Mouse (Mus musculus) ovary, adult 18-20 months (tissue): ENCODE measurements around the gene Tnrc6a.

ENCODE experiments used
- DNase-seq: peaks from one replicate; pipeline ENCODE4 v3.0.0; 2022; ENCODE audit warnings: low spot score, mixed read lengths

Tnrc6a gene

GRCm38 (mm10) chr7:123191731-123192130 is 68.0 kb downstream of the Tnrc6a start:
- no peak for DNase-seq

GRCm38 (mm10) chr7:123193201-123193600 is 69.5 kb downstream of the Tnrc6a start:
- DNase-seq, result no peak

DNA sequence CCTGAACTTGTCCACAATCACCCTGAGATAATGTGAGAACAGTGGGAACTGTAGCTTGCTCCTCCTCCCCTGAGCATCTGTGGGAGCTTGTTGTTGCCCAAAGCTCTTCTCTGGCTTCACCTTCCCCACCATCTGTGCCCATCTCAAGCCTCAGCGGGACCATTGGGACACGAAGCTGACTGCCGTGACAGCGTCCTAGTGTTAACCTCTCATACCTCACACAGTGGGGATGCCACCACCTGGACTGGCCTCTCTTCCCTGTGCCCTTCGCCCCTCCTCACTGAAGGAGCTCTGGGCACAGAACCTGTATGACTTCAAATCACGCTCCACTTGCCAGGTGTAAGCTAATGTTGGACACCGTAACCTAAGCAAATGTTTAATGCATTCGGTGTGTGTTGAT is 71.0 kb downstream of the Tnrc6a start:
- no peak for DNase-seq

DNA sequence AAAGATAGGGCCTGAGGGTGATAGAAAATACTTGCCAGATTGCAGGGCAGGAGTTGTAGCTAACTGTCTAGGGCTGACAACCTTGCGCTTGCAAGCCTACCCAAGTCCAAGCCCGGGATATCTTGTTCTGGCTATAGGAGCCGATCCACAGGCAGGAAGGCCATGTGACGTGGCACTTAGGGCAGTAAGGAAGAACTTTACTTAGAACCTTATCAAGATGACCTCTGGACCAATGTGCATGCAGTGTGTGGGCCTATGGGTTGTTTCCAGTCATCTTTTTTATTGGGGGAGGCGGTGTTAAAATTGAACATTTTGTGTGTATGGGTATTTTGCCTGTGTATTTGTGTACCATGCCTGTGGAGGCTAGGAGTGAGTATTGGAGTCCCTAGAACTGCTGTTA is 72.7 kb downstream of the Tnrc6a start:
- DNase-seq, result no peak

GRCm38 (mm10) chr7:123198695-123199094 is 75.0 kb downstream of the Tnrc6a start:
- no peak for DNase-seq

DNA sequence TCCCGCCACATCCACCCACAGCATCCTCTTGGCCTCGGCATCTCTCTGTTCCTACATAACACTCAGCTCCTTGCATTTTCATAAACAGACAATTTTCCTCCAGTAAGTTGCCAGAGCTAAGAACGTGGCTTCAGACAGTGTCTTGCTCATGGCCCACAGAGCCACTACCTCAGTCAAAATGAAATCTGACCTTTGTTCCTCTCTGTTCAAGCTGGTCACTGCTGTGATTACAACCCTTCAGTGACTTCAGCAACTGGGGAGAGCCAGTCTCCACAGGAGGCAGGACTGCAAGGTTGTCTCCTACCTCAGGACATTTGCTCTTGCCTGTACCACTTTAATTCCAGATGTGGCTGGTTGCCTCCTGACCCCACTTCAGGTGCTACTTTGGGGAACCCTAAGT is 75.5 kb downstream of the Tnrc6a start:
- DNase-seq, result no peak

GRCm38 (mm10) chr7:123199656-123200206 is 76.0 kb downstream of the Tnrc6a start:
- DNase-seq, result no peak

DNA sequence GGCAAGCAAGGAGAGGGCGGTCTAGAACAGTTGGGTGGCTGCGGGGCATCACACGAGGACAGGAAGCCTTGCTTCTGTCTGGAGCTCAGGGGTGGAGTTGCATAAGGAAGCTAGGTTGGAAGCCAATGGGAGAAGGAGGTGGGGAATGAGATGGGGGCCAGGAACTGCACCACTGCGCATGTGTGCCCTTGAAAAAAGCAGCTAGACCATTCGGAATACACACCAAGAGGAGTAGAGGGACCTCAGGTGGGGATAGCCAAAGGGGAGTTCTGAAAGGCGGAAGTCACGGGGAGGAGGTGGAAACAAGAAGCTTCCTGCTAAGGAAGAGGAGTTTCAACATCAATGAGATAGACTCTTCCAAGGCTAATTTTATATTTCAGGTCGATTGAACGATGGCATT is 77.0 kb downstream of the Tnrc6a start:
- no peak for DNase-seq

GRCm38 (mm10) chr7:123205261-123205660 is 81.6 kb downstream of the Tnrc6a start:
- DNase-seq, result no peak

DNA sequence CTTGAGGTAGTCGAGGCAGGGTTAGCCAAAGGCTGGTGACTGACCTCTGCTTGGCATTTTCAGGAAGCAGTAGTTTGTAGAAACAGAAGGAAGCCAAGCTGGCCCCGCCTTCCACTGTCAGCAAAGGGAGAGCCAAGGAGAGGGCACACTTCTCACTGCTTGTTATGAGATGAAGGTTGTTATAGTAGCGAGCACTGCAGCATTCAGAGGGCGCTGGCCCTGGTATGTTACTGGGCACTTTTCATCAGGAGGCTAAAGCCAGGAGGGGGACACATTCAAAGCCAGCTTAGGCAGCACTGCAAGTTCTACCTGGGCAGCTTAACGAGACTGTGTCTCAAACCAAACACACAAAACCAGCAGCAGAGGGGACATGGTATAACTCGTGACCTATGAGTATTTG is 83.9 kb downstream of the Tnrc6a start:
- DNase-seq, result no peak

GRCm38 (mm10) chr7:123209864-123210263 is 86.2 kb downstream of the Tnrc6a start:
- DNase-seq, result no peak

DNA sequence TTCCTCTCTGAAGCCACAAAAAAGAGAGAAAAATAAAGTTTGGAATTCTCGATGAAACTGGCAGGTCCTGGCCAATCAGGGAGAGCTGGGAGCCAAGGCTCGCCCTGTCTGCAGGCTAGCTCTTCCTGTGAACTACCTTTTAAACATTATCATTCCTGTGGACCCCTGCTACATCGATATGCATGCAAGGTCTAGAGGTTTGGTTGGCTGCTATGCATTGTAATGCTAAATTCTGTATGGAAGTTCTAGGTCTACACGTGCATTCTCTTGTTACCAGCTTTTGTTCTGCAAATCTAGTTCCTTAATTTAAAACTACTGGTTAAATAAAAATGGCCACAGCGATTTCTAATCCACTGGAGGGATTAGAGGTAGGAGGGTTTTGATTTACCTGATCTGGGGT is 87.8 kb downstream of the Tnrc6a start:
- DNase-seq, result no peak

DNA sequence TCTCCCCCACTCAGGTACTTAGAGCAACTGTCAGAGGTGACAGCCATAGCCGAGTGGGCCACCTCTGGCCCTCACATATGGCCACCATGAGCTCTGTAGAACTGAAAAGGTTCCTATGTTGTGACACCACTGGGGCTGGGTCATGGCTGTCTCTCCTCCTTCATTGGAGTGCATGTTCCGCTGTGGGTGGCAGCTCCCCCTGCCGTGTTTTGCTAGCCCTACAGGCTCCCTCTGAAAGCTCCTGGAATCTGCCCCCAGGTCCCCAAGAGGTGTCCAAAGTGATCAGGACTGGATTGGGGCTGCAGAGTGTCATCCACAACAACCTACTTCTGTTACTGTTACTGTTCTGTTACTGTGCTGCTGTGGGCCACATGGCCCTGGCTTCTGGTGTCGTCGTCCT is 88.6 kb downstream of the Tnrc6a start:
- DNase-seq, result no peak

DNA sequence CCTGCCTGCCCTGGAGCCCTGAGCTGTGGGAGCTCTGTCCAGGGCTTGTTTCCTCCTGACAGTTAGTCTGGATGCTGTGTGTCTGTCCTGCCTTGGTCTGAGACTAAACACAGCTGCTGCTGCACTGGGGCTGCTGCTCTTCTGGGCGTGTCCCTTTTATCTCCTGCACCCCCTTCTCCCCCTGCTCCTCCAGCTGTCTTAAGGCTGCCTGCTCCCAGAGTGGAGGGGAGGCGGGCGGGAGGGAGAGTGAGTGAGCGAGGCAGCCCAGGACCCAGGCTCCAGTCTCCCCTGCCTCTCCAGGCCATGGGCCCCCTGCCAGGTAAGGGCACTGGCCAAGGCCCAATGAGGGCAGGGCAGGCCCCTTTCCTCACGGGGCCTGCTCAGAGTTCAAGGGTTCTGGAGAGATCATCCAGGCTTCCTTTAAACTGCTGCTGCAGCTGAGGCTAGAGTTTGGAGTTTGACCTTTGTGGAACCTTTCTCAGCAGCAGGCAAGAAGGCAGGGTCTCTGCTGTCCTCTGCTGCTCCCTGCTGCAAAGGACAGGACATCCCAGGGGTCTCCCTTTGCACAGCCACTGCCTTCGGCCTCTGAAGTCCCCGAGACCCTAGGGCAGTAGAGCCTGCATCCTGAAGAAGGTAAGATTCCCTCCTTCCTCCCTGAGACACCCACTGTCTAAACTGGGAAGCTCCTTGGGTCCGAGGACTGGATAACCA is 90.8 kb downstream of the Tnrc6a start, which contains the start of gene Slc5a11:
Gene Slc5a11 (plus strand): TSS at position 416 of the 711 bp plus-strand sequence.
- no peak for DNase-seq

- no peak for DNase-seq
These were observed 91.5 kb downstream of the Tnrc6a start for GRCm38 (mm10) chr7:123215138-123215537.

DNA sequence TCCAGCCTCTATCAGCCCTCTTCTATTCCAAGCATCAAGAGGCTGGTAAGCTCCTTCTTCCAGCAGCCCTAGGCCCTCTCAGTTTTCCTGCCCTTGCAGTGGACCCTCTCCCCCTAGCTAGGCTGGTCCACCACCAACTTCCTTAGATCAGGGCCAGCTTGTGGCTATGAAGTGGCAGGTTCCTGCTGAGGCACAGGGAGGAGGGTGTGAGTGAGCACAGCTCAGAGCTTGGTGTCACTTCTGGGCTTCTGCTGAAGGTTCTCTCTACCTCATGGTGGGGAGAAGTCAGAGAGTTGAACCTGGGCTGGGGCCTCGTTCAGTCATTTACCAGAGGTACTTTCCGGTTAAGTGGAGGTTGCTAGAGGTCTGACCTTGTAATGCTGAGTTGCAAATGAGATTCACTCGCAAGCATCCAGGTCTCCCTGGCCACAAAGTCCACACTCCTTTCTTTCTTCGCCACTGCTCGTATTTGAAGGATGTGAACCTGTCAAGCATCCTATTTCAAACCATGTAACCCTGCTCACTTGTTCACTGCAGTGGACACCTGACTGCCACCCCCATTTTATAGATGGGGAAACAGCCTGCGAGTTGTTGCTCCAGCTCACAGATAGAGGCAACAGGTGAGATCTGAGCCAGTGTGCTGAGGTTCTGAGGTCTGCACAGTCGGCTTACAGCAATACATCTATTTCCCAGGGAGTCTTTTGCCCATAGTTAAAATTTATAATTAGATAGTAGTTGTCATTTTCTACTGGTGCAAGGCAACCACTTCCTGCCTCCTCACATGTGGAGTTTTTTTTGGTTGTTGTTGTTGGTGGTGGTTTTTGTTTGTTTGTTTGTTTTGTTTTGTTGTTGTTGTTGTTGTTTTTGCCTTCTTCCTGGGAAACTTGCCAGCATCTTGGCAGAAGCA is 94.0 kb downstream of the Tnrc6a start:
- no peak for DNase-seq

GRCm38 (mm10) chr7:123218620-123219019 is 94.9 kb downstream of the Tnrc6a start:
- DNase-seq, result no peak

DNA sequence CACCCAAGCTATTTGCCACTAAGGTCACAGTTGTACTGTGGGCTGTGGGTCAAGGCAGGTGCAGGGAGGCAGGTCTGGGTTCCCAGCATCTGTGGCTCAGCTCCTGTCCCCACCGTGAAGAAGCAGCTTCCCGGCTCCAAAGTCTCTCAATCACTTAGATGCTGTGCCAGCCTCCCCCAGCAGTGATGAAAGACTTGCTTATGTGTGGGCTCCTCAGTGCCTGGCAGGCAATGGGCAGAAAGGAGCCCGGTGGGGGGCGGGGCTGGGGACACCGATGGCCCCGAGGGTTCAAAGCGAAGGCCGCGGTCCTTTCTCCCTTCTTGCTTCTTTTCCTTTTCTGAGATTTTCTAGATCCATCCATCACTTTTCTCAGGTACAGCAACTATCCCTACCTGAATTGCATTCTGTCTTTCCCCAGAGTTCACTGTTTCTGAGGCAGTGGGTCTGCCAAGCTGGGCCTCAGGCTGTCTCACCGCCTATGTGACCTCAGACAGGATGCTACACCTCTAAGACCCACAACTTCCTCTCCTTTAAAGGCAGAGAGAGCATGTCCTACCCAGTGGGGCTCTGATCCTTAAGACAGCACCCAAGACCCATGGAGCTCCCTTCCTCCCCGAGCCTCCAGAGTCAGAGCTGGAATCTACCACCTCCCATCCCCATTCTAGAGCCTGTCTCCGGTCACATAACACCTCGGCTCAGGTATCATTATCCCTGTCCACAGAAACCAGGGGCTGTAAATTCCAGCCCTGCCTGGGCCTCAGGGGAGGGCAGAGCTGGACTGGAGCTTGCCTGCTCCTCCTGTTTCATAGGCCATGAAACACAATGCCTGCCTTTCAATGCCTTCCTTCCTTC is 96.3 kb downstream of the Tnrc6a start:
- DNase-seq, result no peak

- DNase-seq, result no peak
These were observed 96.9 kb downstream of the Tnrc6a start for GRCm38 (mm10) chr7:123220633-123220942.

DNA sequence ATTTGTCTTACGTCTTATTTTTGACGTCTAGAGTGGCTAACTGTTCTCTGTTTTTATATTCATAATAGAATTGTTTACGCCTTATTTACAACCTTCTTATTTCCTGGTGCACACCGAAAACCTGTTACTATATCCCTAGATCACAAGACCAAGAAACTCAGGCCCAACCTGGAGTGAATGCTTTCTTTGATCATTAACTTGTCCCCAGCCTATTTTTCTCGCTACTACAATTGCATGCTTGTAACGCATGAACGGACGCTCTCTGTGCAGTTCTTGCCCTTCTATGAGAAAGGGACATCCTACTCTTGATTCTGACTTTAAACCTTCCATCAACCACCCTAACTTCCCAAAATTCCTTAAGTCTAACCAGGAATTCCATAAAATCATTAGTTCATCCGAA is 100.4 kb downstream of the Tnrc6a start:
- DNase-seq, result no peak

DNA sequence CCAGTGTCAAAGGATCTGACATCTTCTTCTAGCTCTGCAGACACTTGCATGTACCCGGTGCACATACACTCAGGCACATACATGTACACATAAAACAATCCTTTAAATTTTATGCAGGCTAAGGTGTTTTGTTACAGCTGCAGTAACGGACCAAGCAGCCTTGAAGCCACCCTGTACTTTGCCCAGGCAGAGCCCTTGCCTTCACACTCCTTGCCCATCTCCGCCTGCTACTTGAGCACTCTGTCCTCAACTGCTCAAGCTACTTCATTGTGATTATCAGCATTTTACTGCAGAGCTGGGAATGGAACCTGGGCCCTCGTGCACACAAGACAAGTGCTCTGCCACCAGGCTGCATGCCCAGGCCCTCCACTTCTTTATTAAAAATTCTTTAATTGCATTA is 101.5 kb downstream of the Tnrc6a start:
- DNase-seq, result no peak

DNA sequence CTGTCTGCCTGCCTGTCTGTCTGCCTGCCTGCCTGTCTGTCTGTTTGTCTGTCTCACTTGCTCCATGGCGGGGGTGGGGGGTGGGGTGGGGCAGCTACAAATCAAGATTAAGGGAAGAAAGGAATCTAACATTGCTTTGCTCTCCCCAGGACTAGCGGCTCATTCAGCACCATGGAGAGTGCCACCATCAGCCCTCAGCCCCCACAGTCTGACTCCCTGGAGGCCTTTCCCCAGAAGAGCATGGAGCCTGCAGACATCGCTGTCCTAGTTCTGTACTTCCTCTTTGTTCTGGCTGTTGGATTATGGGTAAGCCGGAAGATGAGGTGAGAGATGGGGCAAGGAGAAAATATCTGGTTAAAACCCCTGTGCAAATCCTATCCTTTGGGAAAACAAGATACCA is 111.8 kb downstream of the Tnrc6a start:
- no peak for DNase-seq
